Mouse (Mus musculus): ENCODE results near the gene Mast3.

Mast3 gene

DNA sequence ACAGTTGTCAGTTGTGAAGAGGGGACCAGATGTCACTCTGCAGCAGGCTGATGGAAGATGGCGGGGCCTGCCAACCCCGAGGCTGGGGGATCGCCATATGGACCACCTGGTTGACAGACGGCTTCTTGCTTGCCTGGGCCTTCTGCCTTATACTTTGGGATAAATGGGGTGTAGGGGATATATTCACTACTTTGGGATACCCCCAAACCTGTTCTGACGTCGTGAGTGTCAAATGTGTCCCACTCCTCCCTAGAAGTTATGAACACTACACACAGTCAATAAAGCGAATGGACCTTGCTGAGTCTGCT, 46.6 kb downstream of the Mast3 start:
- DNase-seq: no peak

DNA sequence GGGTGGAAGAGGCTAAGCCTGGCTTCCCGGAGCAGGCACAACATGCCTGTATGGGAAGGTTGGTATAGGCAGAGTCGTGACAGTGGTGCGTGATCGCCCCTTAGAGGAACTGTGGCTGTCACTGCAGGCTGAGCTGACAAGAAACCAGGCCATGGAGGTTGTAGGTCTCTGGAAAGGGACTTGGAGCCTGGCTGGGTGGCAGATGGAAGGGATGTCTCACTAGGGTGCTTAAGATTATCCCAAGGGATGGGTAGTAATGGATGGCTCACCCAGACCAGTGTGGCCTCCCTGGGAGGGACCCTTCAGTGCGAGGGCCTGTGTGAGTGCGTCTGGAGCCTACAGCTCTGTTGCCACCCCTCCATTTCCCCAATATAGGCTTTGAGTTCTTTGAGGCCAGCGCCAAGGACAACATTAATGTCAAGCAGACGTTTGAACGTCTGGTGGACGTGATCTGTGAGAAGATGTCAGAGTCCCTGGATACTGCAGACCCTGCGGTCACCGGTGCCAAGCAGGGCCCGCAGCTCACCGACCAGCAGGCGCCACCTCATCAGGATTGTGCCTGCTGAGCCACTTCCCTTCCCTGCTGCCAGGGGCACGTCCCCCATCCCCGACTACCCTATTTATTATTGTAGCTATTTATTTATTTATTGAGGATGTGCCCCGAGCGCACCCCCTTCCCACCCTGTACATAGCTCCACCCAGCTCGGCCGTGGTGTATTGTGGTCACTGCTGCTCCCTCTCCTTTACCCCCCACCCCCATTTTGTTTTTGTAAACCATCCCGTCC, 47.1 kb downstream of the Mast3 start:
- DNase-seq: peak; percentile 47 to 54

DNA sequence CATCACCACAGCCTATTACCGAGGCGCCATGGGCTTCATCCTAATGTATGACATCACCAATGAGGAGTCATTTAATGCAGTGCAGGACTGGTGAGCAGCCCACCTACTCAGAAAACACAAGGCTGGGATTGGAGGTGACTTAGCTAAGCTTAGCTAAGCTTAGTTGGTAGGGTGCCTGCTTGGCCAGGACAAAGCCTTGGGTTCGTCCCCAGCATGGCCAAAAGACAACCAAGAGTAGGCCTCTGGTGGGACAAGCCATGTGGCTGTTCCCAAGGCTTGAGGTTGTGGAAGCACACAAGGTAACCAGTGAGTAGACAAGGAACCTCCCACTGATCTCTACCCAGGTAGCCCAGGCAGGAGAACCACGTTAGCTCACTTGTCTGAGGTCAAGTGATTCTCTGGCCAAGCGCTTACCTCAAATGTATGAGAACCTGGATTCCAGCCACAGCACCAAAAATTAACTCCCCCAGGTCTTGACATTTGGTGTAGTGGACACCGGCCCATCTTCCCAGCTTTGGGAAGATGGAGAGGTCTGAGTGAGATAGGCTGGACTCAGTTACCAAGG, 48.3 kb downstream of the Mast3 start:
- DNase-seq: no peak

DNA sequence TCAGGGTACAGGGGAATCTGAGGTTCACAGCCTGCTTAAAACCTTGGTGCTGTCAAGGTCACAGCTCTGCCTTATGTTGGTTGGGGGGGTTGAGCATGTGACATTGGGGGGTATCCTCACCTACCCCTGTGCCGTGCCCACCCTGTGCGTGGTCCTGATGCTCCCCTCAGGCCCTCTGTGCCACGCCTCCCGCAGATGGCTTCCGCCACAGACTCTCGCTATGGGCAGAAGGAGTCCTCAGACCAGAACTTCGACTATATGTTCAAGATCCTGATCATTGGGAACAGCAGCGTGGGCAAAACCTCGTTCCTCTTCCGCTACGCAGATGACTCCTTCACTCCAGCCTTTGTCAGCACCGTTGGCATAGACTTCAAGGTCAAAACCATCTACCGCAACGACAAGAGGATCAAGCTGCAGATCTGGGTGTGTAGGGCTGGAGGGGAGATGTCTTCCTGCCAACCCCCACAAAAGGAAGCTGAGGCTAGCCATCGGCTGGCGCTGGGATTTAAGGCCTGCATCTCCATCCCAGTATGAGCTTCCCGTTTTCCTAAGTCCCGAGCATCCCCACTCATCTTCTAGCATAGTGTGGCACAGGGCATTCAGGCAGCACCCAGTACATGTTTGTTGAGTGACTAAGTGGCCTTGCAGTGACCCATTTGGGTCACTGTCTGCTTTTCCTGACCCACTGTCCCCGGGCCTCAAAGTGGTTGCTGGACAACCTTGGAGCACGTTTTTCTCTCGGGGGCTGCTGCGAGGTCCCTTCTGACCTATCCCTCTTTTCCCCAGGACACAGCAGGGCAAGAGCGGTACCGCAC, 49.0 kb downstream of the Mast3 start:
- DNase-seq: no peak

DNA sequence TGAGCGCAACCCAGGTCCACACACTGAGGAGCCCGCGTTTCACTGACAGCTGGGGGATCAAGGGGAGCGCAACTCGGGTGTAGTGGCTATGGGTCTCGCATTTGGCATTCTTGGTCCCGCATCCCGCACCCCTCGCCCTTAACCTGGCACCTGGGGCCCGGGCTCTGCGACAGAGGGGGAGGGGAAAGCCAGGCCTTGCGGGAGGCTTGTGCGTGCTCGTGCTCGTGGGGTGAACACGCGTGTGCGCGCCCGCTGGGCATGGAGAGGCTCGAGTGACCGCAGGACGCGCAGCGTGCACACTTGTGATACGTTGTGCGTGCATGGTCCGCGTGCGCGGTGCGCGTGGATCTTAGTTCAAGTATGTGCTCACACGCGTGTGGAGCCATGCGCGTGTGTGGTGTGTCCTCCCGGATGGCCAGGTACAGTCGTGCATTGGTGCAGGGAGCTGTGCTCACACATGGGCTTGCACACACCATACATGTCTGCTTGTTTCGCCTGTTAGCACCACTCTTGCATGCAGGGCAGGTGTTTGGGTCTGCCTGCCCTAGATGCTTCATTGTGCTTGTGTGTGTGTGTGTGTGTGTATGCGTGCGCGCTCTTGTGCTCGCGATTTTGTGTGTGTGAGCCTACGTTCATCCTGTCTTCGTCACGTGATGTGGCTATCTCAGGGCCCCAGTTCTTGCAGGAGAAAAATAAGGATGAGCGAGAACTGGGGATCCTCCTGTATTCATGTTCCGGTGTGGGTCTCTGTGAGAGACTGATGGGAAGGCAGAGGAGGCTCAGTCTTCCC, 49.8 kb downstream of the Mast3 start:
- no peak for DNase-seq

DNA sequence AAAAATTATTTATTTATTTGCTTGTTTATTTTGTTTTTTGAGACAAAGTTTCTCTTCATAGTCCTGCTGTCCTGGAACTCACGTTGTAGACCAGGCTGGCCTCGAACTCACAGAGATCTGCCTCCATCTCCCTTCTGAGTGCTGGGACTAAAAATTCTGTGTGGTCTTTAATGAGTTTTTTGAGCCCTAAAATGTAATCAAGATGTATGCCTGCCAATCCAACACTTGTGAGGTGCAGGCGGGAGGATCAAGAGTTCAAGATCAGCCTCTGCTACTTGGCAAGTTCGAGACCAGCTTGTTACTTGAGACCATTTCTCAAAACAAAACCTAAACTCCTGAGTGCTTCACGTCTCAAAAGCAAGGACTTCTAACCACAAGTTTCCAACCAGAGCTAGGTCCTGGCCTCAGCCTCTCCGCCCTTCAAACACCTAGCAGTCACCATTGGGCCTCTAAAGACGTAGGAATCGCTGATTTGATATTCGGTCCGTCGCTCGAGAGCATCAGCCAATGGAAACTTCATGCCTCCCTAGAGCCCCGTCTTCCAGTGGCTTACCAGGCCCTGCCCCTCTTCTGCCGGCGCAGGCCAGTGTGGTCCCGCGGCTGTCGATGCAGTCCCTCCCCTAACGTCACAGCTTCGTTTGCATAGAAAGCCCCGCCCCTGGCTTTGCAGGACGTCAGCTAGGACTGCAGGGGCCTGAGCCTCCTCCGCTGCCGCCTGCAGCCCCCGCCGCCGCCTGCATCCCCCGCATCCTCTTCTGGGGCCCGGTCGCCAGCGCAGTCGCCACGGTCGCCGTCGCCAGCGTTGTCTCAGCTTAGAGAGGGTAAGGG, 50.6 kb downstream of the Mast3 start, which contains the start of gene Rab3a:
TSS of gene Rab3a (plus strand) at position 637 of the 828 bp plus-strand sequence.
- peak; percentile 98 to 99 for DNase-seq

DNA sequence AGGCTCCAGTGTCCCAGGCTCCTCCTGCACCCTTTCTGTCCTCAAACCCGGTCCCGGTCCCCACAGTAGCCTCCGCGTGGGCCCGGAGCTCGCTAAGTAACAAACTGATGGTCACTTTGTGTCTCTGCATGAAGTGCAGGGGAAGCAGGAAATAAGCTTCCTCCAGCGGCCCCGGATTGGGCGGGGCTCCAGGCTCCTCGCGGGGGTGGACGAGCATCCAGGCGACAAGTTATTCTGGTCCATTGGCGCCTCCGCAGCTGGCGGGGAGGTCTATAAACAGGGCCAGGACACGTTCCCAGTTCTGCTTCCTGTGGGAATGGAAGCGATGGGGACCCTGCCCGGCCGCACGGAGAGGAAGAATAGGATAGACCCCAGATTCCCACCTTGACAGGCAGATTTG, 51.7 kb downstream of the Mast3 start:
- DNase-seq: peak; percentile 79 to 81

DNA sequence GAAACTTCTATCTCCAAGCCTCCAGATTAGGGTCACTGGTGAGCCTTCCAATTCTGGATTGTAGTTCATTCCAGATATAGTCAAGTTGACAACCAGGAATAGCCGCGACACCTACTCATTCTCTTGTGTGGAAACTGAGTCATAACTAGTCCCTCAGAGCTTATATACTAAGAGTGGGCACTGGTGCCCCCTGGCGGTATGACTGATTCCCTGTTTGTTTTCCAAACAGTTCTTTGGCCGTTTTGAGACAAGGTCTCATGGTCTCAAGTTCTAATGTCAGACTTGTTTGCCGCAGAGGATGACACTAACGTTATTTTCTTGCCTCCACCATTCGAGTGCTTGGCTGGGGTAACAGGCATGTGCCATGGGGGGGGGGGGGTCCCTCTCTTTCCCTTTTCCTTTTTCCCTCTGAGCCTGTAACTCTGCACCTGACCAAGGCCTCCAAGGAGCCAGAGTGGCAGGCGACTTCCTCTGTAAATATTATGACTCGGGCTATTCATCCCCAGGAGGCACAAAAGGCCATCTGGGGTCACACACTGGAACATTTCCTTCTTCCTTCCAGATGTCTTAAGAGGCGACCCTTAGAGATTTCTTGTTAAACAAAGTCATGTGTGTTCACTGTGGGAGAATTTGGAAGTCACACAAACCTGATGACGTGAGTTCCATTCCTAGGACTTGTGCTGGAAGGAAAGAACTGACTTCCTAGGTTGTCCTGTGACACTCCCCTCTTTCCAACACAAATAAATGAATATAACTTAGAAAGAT, 52.7 kb downstream of the Mast3 start:
- DNase-seq: peak; percentile 85 to 88

DNA sequence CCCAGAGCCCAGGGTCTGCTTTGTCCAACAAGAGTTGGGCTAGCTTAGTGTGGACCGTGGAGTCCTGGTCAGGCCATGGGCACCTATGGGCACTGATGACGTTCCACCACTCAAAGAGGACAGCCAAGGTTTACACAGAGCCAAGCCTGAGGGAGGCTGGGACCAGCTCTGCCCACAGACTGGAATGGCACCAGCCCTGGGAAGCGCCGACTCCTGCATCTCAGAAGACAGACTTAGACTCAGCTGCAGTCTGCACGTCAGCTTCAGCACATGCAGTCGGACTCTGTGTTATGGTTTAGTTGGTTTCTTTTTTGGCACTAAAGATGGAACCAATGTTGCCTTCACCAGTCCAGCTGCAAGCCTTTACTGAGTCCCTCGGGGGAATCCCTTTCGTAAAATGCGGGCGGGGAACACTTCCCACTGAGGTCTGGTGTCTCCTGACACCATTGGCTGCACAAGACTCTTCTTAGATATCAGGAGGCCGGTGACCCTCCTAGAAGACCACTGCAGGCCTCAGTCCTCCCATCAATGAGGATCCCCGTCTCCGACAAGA, 54.6 kb downstream of the Mast3 start:
- DNase-seq: no peak

DNA sequence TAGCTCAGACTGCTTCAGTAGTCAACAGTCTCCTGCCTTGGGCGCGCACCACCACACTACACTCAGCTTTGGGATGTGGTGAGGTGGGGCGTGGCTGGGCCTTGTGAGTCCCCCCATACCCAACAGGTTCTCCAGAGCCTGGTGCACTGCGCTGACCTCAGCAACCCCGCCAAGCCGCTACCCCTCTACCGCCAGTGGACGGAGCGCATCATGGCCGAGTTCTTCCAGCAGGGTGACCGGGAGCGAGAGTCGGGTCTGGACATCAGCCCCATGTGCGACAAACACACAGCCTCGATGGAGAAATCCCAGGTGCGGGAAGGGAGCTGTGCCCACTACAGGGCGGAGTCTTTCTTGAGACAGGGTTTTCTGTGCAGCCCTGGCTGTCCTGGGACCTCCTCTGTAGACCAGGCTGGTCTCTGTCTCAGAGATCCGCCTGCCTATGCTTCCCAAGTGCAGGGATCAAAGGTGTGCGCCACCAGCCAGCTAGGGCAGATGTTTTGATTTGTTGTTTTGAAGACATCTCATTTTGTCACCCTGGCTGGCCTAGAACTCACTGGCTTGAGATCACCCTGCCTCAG, 55.7 kb downstream of the Mast3 start:
- DNase-seq: no peak

DNA sequence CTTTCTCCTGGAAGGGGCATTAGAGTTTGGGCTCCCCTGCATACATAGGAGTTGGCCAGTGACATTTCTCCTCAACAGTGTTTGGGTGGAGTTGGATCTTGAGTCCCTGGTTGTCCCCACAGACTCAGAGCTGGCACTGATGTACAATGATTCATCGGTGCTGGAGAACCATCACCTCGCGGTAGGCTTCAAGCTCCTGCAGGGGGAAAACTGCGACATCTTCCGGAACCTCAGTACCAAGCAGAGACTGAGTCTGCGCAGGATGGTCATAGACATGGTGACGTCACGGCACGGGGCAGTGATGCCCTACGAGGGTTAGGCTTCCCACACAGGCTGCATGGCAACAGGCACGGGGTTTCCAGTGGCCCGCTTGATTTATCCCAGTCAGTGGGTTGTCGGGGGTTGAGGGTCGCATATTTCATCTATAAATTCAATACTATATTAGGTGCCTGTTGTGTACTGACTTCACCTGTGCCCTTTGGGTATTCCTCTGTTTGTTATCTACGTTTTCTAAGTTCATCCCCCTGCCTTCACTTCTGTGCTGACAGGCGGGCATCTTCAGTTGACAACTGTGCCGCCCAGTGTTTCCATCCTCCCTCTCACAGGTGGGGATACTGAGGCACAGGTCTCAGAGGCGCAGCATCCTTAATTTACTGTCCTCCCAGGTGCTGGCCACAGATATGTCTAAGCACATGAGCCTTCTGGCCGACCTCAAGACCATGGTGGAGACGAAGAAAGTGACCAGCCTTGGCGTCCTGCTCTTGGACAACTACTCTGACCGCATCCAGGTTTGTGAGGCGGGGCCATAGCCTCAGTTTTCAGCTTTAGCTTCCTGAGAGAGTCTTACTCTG, 56.4 kb downstream of the Mast3 start:
- DNase-seq: no peak

DNA sequence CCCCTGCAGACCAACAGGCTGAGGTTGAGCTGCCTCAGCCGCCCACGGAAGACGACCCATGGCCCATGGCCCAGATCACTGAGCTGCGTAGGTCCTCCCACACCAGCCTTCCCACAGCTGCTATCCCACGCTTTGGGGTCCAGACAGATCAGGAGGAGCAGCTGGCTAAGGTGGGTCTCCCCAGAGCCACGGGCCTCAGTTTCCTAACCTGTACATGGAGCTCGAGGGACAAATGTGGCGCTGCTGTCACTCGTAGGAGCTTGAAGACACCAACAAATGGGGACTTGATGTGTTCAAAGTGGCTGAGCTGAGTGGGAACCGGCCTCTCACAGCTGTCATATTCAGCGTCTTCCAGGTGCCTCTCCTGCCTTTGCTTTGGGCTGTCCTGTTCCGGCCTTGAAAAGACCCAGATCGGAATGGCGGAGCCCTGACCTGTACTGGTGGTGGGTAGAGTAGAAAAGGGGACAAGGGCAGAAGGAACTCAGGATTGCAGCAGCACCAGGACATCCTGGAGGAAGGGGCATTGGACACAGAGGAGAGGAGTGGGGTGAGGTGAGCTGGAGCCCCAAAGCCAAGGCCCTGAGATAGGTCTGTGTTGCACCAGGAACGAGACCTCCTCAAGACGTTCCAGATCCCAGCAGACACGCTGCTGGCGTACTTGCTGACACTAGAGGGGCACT, 57.5 kb downstream of the Mast3 start:
- DNase-seq: no peak

DNA sequence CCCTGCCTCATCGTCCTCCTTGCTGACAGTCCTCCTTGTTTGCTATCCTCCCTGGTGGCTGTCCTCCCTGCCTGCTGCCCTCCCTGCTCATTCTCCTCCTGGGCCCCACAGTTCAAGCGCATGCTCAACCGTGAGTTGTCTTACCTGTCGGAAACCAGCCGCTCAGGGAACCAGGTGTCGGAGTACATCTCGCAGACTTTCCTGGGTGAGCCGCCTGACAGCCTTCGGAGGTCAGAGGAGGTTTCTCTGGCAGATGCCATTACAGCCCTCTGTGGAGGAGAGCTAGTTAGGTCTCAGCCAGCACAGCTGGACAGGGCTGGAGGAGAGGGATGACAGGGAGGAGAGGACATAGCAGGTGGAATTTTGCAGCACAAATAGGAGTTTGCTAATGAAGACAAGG, 58.2 kb downstream of the Mast3 start:
- DNase-seq: no peak

DNA sequence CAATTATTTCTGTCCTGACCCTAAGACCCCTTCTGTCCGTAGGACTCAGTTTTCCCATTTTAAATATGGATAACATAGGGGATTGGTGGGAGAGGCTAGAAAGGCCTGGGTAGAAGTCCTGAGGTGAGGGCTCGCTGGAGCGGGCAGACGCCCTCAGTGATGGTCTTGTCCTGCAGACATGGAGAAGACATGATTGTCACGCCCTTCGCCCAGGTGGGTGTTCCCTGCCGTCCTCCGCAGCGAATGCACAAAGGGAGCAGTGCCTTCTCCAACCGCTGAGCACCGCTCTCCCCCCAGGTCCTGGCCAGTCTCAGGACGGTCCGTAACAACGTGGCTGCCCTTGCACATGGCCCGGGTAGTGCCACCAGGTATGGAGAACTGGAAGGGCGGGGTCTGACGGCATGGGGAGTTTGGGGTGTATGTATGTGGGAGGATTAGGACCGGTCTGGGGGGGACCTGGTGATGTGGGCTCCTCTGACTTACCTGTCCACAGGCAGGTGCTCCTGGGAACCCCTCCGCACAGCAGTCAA, 59.1 kb downstream of the Mast3 start:
- DNase-seq: no peak

DNA sequence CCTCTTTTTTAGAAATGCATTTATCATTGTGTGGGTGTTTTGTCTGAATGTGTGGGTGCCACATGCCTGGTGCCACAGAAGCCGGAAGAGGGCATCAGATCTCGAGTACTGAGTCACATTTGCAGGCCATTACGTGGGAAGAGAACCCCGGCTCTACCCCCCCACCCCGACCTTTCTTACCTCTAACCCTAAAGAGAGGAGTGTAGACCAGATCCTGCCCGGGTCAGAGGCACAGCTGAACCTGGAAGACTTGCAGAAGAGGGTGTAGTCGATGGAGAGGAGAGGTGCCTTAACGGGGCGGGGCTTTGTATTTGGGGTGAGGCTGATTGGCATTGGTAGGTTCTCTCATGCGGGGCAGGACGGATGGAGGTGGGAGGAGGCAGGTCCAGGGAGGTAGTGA, 60.0 kb downstream of the Mast3 start:
- DNase-seq: peak; percentile 53 to 56

DNA sequence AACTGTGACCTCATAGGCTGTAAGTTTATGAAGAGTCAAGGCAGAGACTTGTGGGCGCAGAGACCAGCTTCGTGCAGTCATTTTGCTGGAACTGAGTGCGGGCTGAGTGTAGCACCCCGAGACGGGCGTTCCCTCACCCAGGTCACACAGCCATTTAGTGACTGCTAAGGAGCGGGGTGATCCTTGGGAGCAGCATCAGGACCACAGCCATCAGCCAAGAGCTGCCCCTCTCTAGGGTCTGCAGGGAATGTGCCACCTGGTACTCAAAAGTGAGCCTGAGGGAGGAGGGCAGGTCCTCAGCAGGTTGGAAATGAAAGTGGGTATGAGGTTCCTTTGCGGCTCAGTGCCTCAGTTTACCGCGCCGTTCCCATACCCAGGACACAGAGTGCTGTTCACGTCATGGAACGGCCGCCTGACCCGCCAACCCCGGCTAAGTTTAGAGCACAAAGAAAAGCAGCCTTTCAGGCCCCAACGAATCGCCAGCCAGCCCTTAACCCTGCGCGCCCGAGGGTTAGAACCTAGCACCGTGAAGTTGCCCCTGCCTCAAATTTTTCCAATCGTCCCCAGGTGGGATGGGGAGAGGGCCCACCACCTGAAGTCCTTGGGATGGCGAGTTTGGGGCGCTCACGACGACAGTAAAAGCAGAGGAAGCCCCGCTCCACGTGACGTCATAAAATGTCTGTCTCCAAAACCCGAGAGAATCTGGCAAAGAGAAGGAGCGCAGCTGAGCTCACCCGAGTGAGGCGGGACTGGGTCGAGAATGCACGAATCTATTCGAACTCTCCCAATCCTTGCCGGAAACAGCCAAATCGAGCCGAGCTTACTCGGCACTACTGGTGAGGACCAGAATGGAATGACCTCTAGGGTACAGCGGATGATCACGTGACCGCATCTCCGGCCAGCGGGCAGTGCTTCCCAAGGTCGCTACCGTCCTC, 60.9 kb downstream of the Mast3 start:
- peak; percentile 54 to 61 for DNase-seq

DNA sequence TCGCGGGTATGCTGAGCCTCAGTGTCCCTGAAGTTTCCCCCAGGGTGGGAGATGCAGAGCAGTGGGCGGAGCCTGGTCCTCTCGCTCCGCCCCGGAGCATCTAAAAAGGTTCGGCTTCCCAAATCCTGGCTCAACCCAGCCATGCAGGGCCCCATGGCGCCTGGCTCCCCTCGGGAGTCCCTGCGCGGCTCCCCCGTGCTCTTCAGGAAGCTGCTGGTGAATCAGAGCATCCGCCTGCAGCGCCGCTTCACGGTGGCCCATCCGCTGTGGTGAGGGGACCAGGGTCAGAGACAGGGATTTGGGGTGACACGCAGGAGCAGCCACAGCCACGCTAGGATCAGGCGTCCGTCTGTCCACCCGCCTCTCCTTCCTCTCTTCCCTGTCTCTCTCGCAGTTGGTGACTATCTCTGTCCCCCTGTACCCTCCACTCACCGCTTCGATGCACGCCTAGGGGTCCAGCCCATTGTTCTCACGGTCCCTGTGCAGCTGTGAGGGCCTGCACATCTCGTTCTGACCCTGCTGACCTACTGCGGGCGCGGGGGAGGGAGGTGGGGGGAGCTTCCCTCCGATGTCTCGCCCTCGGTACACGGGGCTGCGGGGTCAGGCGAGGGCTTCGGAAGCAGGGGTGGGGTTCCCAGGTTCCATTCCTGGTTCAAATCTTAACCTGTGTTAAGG, 61.7 kb downstream of the Mast3 start:
- peak; percentile 48 to 57 for DNase-seq
